Mouse (Mus musculus): ENCODE measurements around the gene Vmn2r117.
"Not testable (repeated sequence)": the region's sequence is repeated elsewhere in the genome, so short reads cannot be mapped to it uniquely, and the experiment has no call there.

Gene Vmn2r117

GRCm38 (mm10) chr17:23479599-23479998 is at the start of gene Vmn2r117:
Gene Vmn2r117, minus strand, starts transcription at chr17:23479699.
- DNase-seq: not testable (repeated sequence)

DNA sequence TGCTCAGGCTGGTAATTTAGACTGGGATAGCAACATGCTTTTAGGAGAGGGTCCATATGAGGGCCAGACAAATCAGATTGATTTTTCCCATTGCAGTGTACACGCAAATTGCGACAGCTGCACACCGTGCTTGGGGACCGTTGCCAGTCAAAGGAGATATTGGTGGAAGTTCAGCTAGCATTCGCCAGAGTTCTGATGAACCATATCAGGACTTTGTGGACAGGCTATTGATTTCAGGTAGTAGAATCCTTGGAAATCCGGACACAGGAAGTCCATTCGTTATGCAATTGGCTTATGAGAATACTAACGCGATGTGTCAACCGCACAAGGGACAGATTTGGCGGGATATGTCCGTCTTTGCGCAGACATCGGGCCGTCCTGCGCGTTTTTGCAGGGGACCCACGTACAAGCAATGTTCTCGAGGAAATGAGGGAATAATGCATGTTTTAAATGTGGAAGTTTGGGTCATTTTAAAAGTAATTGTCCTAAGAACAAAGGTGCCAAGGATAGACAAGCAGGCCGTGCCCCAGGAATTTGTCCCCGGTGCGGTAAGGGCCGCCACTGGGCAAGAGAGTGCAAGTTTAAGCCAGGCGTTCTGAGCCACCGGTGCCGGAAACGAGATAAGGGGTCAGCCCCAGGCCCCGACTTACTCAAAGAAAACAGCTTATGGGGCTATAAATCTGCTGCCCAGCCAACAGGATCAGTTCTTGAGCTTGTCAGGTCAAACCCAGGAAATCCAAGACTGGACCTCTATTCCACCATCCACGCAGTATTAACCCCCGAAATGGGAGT is 43.6 kb upstream of the Vmn2r117 start:
- not testable (repeated sequence) for DNase-seq

- no peak for DNase-seq
These were observed 39.4 kb upstream of the Vmn2r117 start for GRCm38 (mm10) chr17:23518701-23519423.

DNA sequence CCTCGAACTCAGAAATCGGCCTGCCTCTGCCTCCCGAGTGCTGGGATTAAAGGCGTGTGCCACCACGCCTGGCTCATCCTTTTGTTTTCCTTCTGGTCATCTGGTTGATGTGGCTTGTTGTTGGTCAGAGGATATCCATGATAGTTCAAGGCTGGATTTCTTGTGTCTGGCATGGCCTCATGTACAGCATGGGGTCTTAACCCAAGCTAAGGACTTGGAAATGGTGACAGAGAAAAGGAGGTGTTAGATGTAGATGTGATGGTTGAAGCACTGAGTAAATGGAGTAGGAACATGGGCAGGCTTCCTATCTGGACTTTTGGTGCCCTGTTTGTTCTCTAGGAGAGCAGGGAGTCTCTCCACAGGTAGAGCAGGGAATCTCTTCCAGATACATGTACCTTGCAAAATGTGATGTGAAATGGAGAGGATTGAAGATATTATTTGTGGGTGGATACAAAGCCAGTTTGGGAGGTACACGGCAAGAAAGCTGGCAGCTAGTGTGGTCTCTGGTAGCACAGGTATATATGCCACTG is 46.3 kb downstream of the Vmn2r117 start:
- no peak for DNase-seq

All from right cerebral cortex, adult 18-20 months (tissue).